Mouse (Mus musculus) midbrain, embryonic 10.5 days (tissue): ENCODE measurements around the gene Gm20388. TPM values are rescaled to one million over a fixed set of nuclear protein-coding genes. Genes with fewer than 3 reads are reported as not detected.

Source experiments
- DNase-seq: peaks from one replicate; pipeline ENCODE4 v3.0.0-alpha.2; 2017; ENCODE audit warnings: low spot score
- H3K27ac ChIP-seq: fragments of 300-500 bp; sonication (generic); replicated peaks from 2 replicates; pipeline ENCODE4 v1.5.1; 2016; ENCODE audit warnings: mild to moderate bottlenecking
- H3K27me3 ChIP-seq: fragments of 300-500 bp; sonication (generic); 2 replicates; pipeline ENCODE4 v1.6.1; 2016; ENCODE audit warnings: low read depth, mild to moderate bottlenecking; ENCODE audit not compliant: poor library complexity, severe bottlenecking
- H3K36me3 ChIP-seq: fragments of 300-500 bp; sonication (generic); 2 replicates; pipeline ENCODE4 v1.6.1; 2016; ENCODE audit warnings: mild to moderate bottlenecking, moderate library complexity
- H3K4me1 ChIP-seq: fragments of 300-500 bp; sonication (generic); 2 replicates; pipeline ENCODE4 v1.6.1; 2016
- H3K4me3 ChIP-seq: fragments of 300-500 bp; sonication (generic); 2 replicates; pipeline ENCODE4 v1.5.1; 2016; ENCODE audit warnings: mild to moderate bottlenecking, moderate library complexity
- H3K9me3 ChIP-seq: fragments of 300-500 bp; sonication (generic); replicated peaks from 2 replicates; pipeline ENCODE4 v1.6.1; 2016; ENCODE audit warnings: mild to moderate bottlenecking
- WGBS: fragments of 180-500 bp; shearing (Covaris S2); methylation state at CpG from one replicate; pipeline ENCODE4 v1.1.7; 2016; 5-methylcytosine and 5-hydroxymethylcytosine counted together
- polyA plus RNA-seq: library from polyadenylated mRNA; unstranded; fragments of >200 nt; fragmentation: Nextera tagmentation; extraction: Ambion mirVana; gene quantifications from 2 replicates; pipeline ENCODE4 v1.2.1, GENCODE M21; 2016

The Gm20388 gene
- polyA plus RNA-seq, 1 experiment from 2014 or later: 7.1 TPM

DNA sequence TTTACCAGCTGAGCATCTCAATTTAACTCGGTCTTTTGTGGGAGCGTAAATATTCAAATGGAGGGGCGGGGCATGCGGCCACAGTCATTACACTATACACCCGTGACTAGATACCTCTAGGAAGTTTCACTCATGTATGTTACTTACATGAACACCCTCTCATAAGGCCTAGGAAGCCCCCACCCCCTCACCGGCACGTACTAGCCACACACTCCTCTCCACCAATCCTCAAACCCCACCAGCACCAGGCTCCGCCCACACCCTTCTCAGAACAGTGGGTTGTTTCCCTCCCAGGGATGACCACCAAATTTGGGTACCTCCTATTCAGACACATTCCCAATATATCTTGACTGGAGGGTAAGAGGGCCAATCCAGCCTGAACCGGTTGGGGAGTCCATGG, 696.8 kb downstream of the Gm20388 start:
- DNase-seq: no peak
- H3K27ac ChIP-seq: no peak overlapping the region
- H3K4me3 ChIP-seq: no peak overlapping the region
- peaks cover 31% of the 10 kb centered on the region for H3K27me3 ChIP-seq
- no peaks in the 10 kb centered on the region for H3K36me3 ChIP-seq
- WGBS: 87% methylated on average over 9 of the region's 9 CpGs
- H3K4me1 ChIP-seq: peaks cover 26% of the 10 kb centered on the region
- no peaks in the 10 kb centered on the region for H3K9me3 ChIP-seq

GRCm38 (mm10) chr8:120607885-120608284, 697.2 kb downstream of the Gm20388 start:
- 0 out of 2 replicates have a peak overlapping the region, but pooled peaks have one; percentile 25 for H3K27ac ChIP-seq
- H3K36me3 ChIP-seq: no peaks in the 10 kb centered on the region
- H3K27me3 ChIP-seq: peaks cover 31% of the 10 kb centered on the region
- WGBS: 16% methylated on average over 7 of the region's 7 CpGs
- H3K4me3 ChIP-seq: no peak overlapping the region
- peak; percentile 74 for DNase-seq
- no peaks in the 10 kb centered on the region for H3K9me3 ChIP-seq
- peaks cover 21% of the 10 kb centered on the region for H3K4me1 ChIP-seq

DNA sequence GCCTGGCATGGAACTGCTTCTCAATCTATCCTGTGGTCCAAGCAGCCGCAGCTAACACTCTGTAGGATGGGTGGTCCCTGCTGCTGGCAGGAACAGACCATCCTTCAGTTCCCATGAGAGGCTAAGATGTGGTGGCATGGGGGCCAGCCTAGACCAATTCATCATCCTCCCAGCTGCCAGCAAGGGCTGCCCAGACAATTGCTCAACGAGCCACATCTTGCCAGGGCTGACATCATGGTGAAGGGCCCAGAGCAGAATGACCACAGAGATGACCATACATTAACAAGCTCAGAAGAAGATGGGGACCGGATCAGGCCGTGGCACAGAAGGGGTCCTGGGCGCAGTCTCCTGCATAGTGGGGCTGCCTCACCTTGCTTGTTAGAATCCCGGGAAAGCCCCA, 700.2 kb downstream of the Gm20388 start:
- H3K27ac ChIP-seq: no peak overlapping the region
- peaks cover 31% of the 10 kb centered on the region for H3K27me3 ChIP-seq
- peaks cover 22% of the 10 kb centered on the region for H3K4me1 ChIP-seq
- no peak for DNase-seq
- no peaks in the 10 kb centered on the region for H3K9me3 ChIP-seq
- 90% methylated on average over 6 of the region's 6 CpGs for WGBS
- H3K4me3 ChIP-seq: no peak overlapping the region
- no peaks in the 10 kb centered on the region for H3K36me3 ChIP-seq

DNA sequence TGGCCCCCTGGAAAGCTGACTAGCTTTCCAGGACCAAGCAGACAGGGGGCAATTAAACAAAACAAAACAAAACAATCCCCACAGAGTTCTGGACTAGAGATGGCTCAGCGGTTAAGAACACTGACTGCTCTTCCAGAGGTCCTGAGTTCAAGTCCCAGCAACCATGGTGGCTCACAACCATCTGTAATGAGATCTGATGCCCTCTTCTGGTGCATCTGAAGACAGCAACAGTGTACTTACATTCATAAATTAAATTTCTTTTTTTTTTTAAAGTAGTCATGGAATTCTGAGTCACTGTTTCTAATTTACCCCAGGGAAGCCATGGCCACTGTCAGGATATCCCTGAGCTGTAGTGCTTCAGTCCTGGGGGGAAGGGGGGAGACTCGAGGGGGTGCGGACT, 703.9 kb downstream of the Gm20388 start:
- Histone ChIP-seq H3K4me1 (peaks cover 45% of the 10 kb centered on the region), H3K9me3 (no peaks in the 10 kb centered on the region), H3K27ac (no peak overlapping the region), H3K36me3 (no peaks in the 10 kb centered on the region), H3K27me3 (peaks cover 19% of the 10 kb centered on the region), H3K4me3 (no peak overlapping the region)
- no peak for DNase-seq
- 86% methylated on average over 3 of the region's 3 CpGs for WGBS

DNA sequence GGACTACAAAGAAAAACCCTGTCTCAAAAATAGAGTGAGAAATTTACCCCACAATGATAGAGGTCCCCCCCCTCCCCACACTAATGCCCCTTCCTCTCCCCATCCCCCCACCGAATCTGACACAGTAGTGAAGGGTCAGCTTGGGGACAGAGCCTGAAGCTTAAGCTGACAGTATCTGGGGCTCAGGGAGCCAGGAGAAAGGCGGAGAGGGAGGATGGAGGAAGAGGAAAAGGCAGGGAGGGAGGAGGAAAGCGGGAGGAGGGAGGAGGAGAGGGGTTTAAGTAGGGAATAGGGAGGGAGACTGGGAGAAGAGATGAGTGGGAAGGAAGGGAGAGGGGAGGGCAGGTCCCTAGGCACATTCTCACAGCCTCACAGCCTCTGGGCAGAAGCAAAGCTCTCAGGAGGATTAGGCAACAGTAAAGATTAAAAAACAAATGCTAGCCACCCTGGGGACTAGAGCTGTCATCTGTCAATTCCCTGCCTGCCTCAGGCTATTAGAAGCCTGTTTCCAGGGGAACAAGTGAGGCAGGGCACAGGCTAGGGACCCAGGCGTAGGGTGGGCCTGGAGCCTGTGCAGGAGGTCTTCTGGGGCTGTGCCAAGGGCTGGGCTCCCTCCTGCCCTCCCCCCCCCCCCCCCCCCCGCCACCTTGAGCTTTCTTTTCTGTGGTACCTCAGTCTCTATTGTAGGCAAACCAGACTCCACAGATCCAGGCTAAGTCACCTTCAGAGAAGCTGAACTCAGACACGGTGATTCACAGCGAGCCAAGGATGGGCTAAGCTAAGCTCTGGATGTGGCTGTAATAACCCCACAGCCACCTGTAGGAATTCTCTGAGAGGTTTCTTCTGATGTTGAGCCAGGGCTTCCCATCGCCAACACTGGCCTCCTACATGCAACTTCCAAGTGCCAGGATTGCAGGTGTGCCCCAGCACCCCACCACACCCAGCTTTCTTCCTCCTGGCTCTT, 706.3 kb downstream of the Gm20388 start:
- peak; percentile 68 for DNase-seq
- Histone ChIP-seq H3K27me3 (0 out of 2 replicates have a peak, but pooled peaks cover 3% of the 10 kb centered on the region), H3K36me3 (no peaks in the 10 kb centered on the region), H3K27ac (peak overlapping the region; percentile 86), H3K9me3 (no peaks in the 10 kb centered on the region), H3K4me1 (peaks cover 62% of the 10 kb centered on the region), H3K4me3 (peak overlapping the region; percentile 1; the same call in 1 of the 2 replicates)
- 15% methylated on average over 7 of the region's 8 CpGs for WGBS

DNA sequence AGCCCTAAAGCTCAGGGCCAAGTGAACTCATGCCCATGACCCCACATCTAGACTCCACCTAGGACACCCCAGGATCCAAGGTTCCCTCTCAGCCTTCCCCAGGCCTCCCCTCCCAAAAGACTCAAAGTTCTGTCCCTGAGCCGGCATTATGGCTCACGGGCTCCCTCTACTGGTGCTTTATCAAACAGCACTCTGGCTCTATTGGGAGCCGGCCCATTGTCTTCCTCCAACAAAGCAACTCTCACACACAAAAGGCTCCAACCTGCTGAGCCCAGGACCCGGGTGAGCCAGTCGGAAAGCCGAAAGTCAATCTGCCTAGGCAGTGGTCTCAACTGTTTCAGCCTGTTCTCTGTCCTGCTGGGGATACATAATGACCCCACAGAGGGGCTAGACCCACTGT, 707.5 kb downstream of the Gm20388 start:
- peaks cover 66% of the 10 kb centered on the region for H3K4me1 ChIP-seq
- H3K36me3 ChIP-seq: no peaks in the 10 kb centered on the region
- 0% methylated on average over 6 of the region's 6 CpGs for WGBS
- H3K27me3 ChIP-seq: 0 out of 2 replicates have a peak, but pooled peaks cover 3% of the 10 kb centered on the region
- peak; percentile 91 for DNase-seq
- H3K4me3 ChIP-seq: no peak overlapping the region; the same call in 1 of the 2 replicates
- H3K27ac ChIP-seq: peak overlapping the region; percentile 86
- no peaks in the 10 kb centered on the region for H3K9me3 ChIP-seq

DNA sequence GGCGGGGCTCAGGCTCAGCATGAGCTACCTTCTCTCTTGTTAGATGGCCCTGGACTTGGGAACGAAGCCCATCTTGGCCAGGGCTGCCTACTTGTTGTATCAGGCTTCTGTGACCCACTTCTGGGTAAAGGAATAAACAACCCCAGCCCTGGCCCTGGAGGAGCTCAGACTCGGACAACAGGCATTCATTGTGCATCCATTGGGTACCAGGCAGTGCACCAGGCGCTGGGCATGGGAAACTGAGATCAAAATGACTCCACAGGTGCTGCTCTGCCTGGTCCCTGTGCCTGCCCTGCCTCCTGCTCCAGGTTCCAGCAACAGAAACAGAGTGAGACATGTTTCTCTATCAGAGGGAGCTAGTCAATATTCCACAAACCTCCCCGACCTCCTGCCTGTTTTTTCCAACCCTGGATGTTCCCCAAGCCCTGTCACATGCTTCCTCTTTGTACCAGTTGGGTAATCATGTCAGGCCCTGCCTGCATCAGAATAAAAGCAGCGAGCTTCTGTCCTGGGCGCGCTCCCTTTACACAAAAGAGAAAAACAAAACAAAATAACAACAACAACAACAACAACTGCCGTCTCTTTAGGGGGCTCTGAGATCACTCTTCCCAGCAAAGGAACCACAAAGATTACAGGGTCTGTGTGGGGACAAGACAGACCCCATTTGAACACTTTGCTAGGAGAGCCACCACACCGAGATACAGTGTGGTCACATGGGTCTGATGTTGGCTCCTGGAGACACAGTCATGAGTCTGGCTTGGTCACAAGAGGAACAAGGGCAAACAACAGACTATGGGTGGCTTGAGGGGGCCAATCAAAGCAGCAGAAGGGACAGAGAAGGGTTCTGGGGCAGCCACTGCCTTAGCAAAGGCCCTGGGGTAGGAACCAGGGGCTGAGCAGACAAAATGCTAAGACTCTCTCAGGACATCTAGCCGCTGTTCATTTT, 708.9 kb downstream of the Gm20388 start:
- H3K36me3 ChIP-seq: no peaks in the 10 kb centered on the region
- H3K27me3 ChIP-seq: 0 out of 2 replicates have a peak, but pooled peaks cover 3% of the 10 kb centered on the region
- no peak overlapping the region for H3K4me3 ChIP-seq
- no peaks in the 10 kb centered on the region for H3K9me3 ChIP-seq
- DNase-seq: no peak
- 77% methylated on average over 11 of the region's 11 CpGs for WGBS
- H3K4me1 ChIP-seq: peaks cover 80% of the 10 kb centered on the region
- peak overlapping the region; percentile 76 for H3K27ac ChIP-seq

GRCm38 (mm10) chr8:120620441-120620840, 709.8 kb downstream of the Gm20388 start:
- no peak for DNase-seq
- Histone ChIP-seq H3K9me3 (no peaks in the 10 kb centered on the region), H3K27ac (peak overlapping the region; percentile 76), H3K4me1 (peaks cover 84% of the 10 kb centered on the region), H3K36me3 (no peaks in the 10 kb centered on the region), H3K27me3 (0 out of 2 replicates have a peak, but pooled peaks cover 3% of the 10 kb centered on the region), H3K4me3 (no peak overlapping the region)
- WGBS: 43% methylated on average over 7 of the region's 7 CpGs

DNA sequence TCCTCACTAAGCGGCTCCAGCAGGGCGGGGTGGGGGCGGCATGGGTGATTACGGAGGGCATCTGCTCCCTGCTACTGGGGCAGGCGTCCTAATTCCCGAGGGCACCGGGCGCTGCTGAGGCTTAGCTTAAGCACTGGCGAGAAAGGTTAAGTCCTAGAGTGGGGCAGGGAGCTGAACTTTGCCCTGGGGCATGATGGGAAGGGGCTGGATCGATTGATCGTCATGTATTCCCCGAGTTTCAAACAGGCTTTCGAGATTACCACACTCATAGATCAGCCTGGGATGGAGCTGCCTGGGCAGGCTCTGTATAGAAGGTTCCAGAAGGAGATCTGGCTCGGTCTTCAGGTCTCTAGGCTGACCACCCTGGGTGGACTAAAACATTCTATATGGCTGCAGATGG, 711.5 kb downstream of the Gm20388 start:
- H3K36me3 ChIP-seq: no peaks in the 10 kb centered on the region
- H3K9me3 ChIP-seq: no peaks in the 10 kb centered on the region
- peaks cover 67% of the 10 kb centered on the region for H3K4me1 ChIP-seq
- no peak overlapping the region for H3K4me3 ChIP-seq
- WGBS: 62% methylated on average over 14 of the region's 14 CpGs
- 0 out of 2 replicates have a peak, but pooled peaks cover 3% of the 10 kb centered on the region for H3K27me3 ChIP-seq
- no peak for DNase-seq
- H3K27ac ChIP-seq: peak overlapping the region; percentile 81

DNA sequence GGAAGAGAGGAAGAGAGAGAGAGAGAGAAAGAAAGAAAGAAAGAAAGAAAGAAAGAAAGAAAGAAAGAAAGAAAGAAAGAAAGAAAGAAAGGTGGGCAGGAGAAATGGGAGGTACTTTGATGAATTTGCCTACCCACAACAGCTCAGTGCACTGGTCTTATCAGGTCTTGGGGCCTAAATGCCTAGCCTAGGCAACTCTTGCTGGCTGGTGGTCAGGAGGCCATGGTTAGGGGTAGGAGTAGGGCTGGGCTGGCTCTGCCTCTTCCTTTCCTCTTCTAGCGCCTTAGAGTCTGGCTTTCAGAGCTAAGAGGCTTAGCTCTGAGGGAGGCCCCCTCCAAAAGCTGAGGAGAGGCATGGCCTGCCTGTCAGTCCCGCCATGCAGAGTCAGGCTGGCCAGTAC, 713.0 kb downstream of the Gm20388 start:
- Histone ChIP-seq H3K9me3 (no peaks in the 10 kb centered on the region), H3K27me3 (peaks cover 9% of the 10 kb centered on the region; the same call in 1 of the 2 replicates), H3K4me3 (0 out of 2 replicates have a peak overlapping the region, but pooled peaks have one; percentile 0), H3K4me1 (peaks cover 52% of the 10 kb centered on the region), H3K36me3 (no peaks in the 10 kb centered on the region), H3K27ac (peak overlapping the region; percentile 68)
- 5% methylated on average over 2 of the region's 2 CpGs for WGBS
- no peak for DNase-seq

GRCm38 (mm10) chr8:120626461-120626860, 715.8 kb downstream of the Gm20388 start:
- 71% methylated on average over 11 of the region's 11 CpGs for WGBS
- H3K36me3 ChIP-seq: no peaks in the 10 kb centered on the region
- no peak overlapping the region for H3K4me3 ChIP-seq
- no peaks in the 10 kb centered on the region for H3K9me3 ChIP-seq
- DNase-seq: no peak
- H3K4me1 ChIP-seq: peaks cover 45% of the 10 kb centered on the region
- H3K27ac ChIP-seq: no peak overlapping the region
- H3K27me3 ChIP-seq: peaks cover 27% of the 10 kb centered on the region

- no peaks in the 10 kb centered on the region for H3K9me3 ChIP-seq
- no peaks in the 10 kb centered on the region for H3K36me3 ChIP-seq
- peaks cover 38% of the 10 kb centered on the region for H3K4me1 ChIP-seq
- H3K27me3 ChIP-seq: peaks cover 35% of the 10 kb centered on the region
- DNase-seq: no peak
- H3K27ac ChIP-seq: no peak overlapping the region
- WGBS: 85% methylated on average over 5 of the region's 5 CpGs
- no peak overlapping the region for H3K4me3 ChIP-seq
Observed at GRCm38 (mm10) chr8:120627298-120627697, 716.7 kb downstream of the Gm20388 start.
